Mouse (Mus musculus) liver (tissue): ENCODE measurements around the gene Tex13c1.

Experiments
- DNase-seq: peaks from one replicate; pipeline ENCODE4 v3.0.0-alpha.2; 2020; ENCODE audit warnings: mixed read lengths

The Tex13c1 gene

GRCm38 (mm10) chrX:43590860-43591259 lies at the start of gene Tex13c1:
Gene Tex13c1, plus strand, starts transcription at chrX:43591160.
- DNase-seq = no peak
